8 mouse cellular contexts compared by ENCODE assay signal in the genomic region with DNA sequence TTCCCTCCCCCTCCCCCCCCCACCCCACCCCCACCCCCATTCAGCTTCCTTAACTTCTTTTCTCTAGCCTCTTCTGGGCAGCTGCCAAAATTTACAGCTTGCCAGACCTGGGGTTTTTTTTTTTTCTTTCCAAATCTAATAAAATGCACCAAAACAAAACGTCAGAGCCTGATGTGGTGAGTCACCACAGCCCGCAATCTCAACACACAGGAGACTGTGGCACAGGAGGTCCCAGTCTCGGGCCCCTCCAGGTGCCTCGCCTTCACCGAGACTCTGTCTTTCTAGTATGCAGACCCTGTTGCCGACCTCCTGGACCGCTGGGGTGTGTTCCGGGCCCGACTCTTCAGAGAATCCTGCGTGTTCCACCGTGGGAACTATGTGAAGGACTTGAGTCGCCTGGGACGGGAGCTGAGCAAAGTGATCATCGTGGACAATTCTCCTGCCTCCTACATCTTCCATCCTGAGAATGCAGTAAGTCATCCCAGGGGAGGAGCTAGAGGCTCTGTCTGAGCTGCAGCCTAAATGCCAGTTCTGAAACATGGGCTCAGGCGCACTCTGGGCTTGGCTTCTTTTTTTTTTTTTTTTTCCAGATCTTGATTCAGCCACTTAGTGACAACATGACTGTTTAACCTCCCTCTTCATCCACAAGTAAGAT. TPM values are rescaled to one million over a fixed set of nuclear protein-coding genes. Genes with fewer than 3 reads are reported as not detected.
DNase-seq lines count a peak whose midpoint lies in the region; ATAC-seq and TF ChIP-seq lines count a peak whose summit lies in the region.
"Had no signal": no experiment of that assay in that cellular context is flagged by ENCODE, and none has a peak within 500 bp of the region (broad histone marks: within the 10 kb centered on the region; RNA-seq: fewer than 3 reads in every experiment).

No protein-coding gene starts in this region.

- H3K4me1 ChIP-seq in hindbrain, postnatal 0 days (ENCODE audit: insufficient read depth, low read length), result peaks cover 3% of the 10 kb centered on the region; the same call in 1 of the 2 replicates
- H3K4me1 ChIP-seq in hindbrain, embryonic 16.5 days (ENCODE audit: control insufficient read depth, insufficient read depth, low read depth, low read length), result peaks cover 36% of the 10 kb centered on the region
- H3K4me1 ChIP-seq in forebrain, embryonic 15.5 days, result peaks cover 53% of the 10 kb centered on the region

- H3K36me3 ChIP-seq in hindbrain, postnatal 0 days (ENCODE audit: insufficient read depth, low read length), result 0 out of 2 replicates have a peak, but pooled peaks cover 4% of the 10 kb centered on the region
- H3K36me3 ChIP-seq in hindbrain, embryonic 16.5 days (ENCODE audit: control insufficient read depth, insufficient read depth, low read length), result peaks cover 7% of the 10 kb centered on the region; the same call in 1 of the 2 replicates
- 0 out of 2 replicates have a peak, but pooled peaks cover 5% of the 10 kb centered on the region for H3K36me3 ChIP-seq in forebrain, embryonic 15.5 days

- no peaks in the 10 kb centered on the region for H3K27me3 ChIP-seq in hindbrain, postnatal 0 days (ENCODE audit: insufficient read depth, low read length)
- no peaks in the 10 kb centered on the region for H3K27me3 ChIP-seq in hindbrain, embryonic 16.5 days (replicated peaks; ENCODE audit: control insufficient read depth, insufficient read depth, low read length)
- no peaks in the 10 kb centered on the region for H3K27me3 ChIP-seq in forebrain, embryonic 15.5 days

- no peak for TF ChIP-seq CTCF in hindbrain, postnatal 0 days (IDR thresholded peaks at IDR 0.05; ENCODE audit: low read depth)

- no peak overlapping the region for H3K4me3 ChIP-seq in hindbrain, postnatal 0 days (ENCODE audit: low read length)
- no peak overlapping the region for H3K4me3 ChIP-seq in hindbrain, embryonic 16.5 days (ENCODE audit: low read length)
- no peak overlapping the region for H3K4me3 ChIP-seq in forebrain, embryonic 15.5 days

- ATAC-seq in hindbrain, postnatal 0 days, result no peak
- no peak for ATAC-seq in hindbrain, embryonic 16.5 days
- ATAC-seq in forebrain, embryonic 15.5 days (replicated peaks), result no peak

- no peaks in the 10 kb centered on the region for H3K9me3 ChIP-seq in hindbrain, postnatal 0 days (ENCODE audit: low read length)
- no peaks in the 10 kb centered on the region for H3K9me3 ChIP-seq in hindbrain, embryonic 16.5 days (ENCODE audit: control insufficient read depth, low read length)
- H3K9me3 ChIP-seq in forebrain, embryonic 15.5 days, result no peaks in the 10 kb centered on the region

- peak; percentile 26 for DNase-seq in hindbrain, postnatal 0 days (ENCODE audit: low spot score)
- peak; percentile 39 for DNase-seq in right cerebral cortex, postnatal 14 days
- no peak for DNase-seq in right cerebral cortex, postnatal 10 days (ENCODE audit: low spot score in 2 of 2)
- no peak for DNase-seq in ovary, postnatal 10 days (ENCODE audit: low spot score)
- no peak for DNase-seq in urinary bladder, postnatal 14 days (ENCODE audit: low spot score)

- no peak overlapping the region for H3K9ac ChIP-seq in hindbrain, postnatal 0 days (replicated peaks; ENCODE audit: low read length)
- no peak overlapping the region for H3K9ac ChIP-seq in hindbrain, embryonic 16.5 days (ENCODE audit: low read depth, low read length)
- no peak overlapping the region for H3K9ac ChIP-seq in forebrain, embryonic 15.5 days (replicated peaks)

- H3K27ac ChIP-seq in hindbrain, postnatal 0 days, result no peak overlapping the region
- no peak overlapping the region for H3K27ac ChIP-seq in hindbrain, embryonic 16.5 days (ENCODE audit: low read depth, low read length)
- H3K27ac ChIP-seq in forebrain, embryonic 15.5 days (replicated peaks), result peak overlapping the region; percentile 41

- 57% methylated on average over 15 of the region's 15 CpGs for WGBS in hindbrain, postnatal 0 days
- 57% methylated on average over 15 of the region's 15 CpGs for WGBS in hindbrain, embryonic 16.5 days
- 37% methylated on average over 15 of the region's 15 CpGs for WGBS in forebrain, embryonic 15.5 days

- no peak overlapping the region for H3K4me2 ChIP-seq in hindbrain, postnatal 0 days (ENCODE audit: low read depth, low read length)
- H3K4me2 ChIP-seq in hindbrain, embryonic 16.5 days (ENCODE audit: low read length), result no peak overlapping the region
- no peak overlapping the region for H3K4me2 ChIP-seq in forebrain, embryonic 15.5 days (replicated peaks)

RNA-seq across cellular contexts. Expression of a gene that starts 15.4 kb away (rescaled TPM):
- 4.5 and 5.9 TPM in 2 replicates for total RNA-seq in hindbrain, postnatal 0 days (2014; rRNA removed)
- 3.3 TPM in 2 replicates for polyA plus RNA-seq in hindbrain, postnatal 0 days (2015; fragmentation: Nextera tagmentation; extraction: Ambion mirVana)
- 4.7 and 5.0 TPM in 2 replicates for polyA plus RNA-seq in hindbrain, embryonic 16.5 days (2015; fragmentation: Nextera tagmentation; extraction: Ambion mirVana)
- polyA plus RNA-seq in forebrain, embryonic 15.5 days (2015; fragmentation: Nextera tagmentation; extraction: Ambion mirVana), result 2.1 and 2.7 TPM in 2 replicates

RNA-seq across cellular contexts. Expression of a gene that starts 56.1 kb away (rescaled TPM):
- total RNA-seq in hindbrain, postnatal 0 days (2014; rRNA removed), result 15.1 and 17.0 TPM in 2 replicates
- 14.2 and 18.1 TPM in 2 replicates for polyA plus RNA-seq in hindbrain, postnatal 0 days (2015; fragmentation: Nextera tagmentation; extraction: Ambion mirVana)
- 20.7 and 22.4 TPM in 2 replicates for polyA plus RNA-seq in hindbrain, embryonic 16.5 days (2015; fragmentation: Nextera tagmentation; extraction: Ambion mirVana)
- 11.7 and 14.6 TPM in 2 replicates for polyA plus RNA-seq in forebrain, embryonic 15.5 days (2015; fragmentation: Nextera tagmentation; extraction: Ambion mirVana)
- total RNA-seq: megakaryocyte-erythroid progenitor cell, adult 5-6 weeks had no signal

Comparison
In these comparisons a context has a peak if more than half of its experiments do, and no peak if none do; other contexts are left out.
1. DNase-seq: peak in hindbrain, postnatal 0 days (single experiment) and right cerebral cortex, postnatal 14 days (single experiment); none in right cerebral cortex, postnatal 10 days (0 of 2), ovary, postnatal 10 days (single experiment) and urinary bladder, postnatal 14 days (single experiment).